Mouse (Mus musculus) regulatory T cell (primary cell): ENCODE measurements at regions not wholly inside any gene's neighbourhood (a gene's known extent, or its start where the extent isn't known, plus 50 kb on each side); places are given as distances from the start of the nearest gene placed in this dataset.

ENCODE experiments used
- in situ Hi-C: fragments of 300-600 bp; cut with MboI, MseI; formaldehyde crosslinking; loops from one replicate; pipeline ENCODE4 v1.15.1; 2025; ENCODE audit warnings: high pct_unique_total_duplicates

DNA sequence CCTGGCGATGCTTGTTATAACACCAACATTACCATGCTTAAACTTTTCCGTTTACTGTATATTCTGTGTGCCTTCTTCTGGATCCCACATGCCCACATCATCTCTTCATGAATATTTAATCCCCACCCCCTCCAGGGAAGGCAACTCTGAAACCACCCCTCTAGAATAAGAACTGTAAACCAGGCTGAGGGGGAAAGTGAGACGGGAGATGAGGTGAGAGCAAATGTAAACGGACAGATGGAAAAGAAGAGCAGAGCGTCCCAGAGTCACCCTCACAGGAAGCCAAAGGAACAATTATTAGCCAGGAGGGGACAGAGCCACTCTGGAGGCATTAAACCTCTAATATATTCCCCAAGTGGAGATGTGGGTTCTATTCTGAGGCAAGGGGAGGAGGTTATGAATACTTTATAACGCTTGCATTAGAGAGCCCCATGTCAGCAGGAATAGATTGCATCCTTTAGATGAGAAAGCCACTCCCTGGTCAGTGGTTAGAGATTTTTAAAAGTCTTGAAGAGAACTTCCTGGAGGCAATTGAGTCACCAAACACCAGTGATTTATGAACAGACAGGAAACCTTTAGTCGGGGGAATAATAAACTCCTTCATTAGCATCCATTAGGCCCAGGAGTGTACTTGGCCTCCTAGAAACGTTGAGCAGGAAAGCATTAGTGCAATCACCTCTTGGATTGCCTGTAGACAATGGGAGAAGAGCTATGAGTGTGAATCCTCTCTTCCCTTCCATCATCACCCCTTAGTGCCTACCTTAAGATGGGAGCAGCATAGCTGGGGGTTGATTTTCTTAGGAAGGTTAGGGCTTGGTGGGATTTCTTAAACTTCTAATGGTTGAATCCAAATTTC lies 220.1 kb downstream of the Elavl2 start:
- in situ Hi-C loops = no loop called here

DNA sequence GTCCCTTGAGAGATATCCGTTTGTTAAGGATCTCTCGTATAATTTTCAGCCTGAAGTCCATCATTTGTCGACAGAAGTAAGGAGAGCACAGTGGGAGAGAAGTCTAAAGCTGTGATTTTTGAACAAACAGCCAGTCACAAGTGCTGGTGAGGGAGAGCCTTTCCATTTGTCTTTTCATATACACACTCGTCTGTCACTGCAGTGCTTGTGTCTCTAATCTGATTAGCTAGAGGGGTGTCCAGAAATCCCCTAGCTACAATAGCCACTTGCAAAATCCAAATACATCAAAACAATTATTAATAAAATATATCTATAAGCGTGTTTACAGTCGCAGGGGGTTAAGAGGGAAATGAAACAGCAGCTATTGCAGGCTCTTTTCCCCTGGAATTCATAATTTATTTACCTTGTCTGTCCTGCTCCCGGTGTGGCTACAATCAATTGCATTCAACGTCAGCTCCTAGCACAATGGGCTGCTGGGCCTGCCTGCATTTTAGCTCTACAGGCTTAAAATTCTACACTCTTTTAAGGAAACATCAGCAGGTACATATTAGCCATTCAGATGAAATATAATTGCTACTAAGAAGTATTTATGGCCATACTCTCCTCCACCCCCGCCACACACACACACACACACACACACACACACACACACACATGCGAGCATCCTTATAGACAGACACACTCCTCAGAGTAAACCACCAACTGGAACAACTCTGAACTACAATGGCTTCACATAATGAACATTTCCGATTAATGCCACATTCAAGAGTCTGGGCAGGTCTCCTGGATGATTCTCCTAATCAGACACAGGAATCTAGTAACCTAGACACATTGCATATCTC lies 236.1 kb downstream of the Elavl2 start:
- in situ Hi-C loops = no loop called here

DNA sequence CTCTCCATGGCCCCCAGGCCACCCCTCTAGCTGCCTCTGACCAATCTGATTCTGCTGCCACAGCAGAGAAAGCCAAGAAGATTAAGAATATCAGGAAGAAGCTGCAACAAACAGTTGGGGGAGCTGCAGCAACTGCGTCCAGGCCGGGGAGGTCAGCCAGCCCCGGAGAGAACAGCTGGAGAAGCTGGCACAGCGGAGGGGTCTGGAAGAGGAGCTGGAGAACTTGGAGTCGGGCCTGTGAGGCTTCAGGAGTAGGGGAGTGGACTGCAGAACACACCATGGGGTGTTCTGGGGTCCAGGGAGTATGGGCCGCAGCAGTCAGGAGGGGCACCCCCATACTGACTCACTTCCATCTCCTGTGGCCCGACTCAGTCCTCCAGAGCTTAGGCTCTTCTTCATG lies 243.5 kb downstream of the Elavl2 start:
- in situ Hi-C loops = loop anchor here (10.0 kb wide), 1 partner anchor 972 kb away; no protein-coding TSS in a partner anchor

DNA sequence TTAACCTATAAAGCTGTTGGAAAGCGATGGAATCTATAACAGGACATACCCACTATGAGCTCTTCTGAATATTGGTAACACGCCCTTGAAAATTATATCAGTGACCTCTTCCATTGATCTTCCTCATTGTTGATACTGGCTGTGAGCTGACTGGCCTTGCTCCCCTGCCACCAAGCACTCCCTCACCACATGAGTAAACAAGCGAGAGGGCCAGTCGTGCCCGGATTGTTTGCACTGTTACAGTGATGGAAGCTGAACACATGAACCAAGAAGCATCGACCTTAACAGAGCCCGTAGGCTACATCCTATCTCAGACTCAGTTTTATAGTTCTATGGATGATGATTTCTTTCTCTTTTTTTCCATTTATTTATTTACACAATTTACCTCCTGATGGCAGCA lies 255.9 kb downstream of the Elavl2 start:
- in situ Hi-C loops = no loop called here

DNA sequence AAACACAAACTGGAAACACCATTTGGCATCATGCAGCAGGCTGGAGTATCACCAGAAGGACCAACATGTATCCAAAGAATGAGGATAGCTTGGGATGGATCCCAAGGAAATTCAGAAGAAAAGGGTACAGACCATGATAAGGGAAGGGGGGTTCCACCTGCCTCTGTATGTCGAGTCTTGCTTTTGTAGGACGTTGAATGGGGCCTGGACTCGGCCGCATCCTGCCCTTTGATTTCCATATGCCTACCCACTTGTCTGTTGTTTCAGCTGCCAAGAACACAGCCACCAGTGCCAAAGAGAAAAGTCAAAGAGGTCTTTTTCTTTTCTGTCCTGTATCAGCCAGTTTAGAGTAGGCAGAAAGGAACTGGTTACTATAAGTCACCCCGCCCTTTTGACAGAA lies 256.7 kb downstream of the Elavl2 start:
- in situ Hi-C loops = no loop called here

DNA sequence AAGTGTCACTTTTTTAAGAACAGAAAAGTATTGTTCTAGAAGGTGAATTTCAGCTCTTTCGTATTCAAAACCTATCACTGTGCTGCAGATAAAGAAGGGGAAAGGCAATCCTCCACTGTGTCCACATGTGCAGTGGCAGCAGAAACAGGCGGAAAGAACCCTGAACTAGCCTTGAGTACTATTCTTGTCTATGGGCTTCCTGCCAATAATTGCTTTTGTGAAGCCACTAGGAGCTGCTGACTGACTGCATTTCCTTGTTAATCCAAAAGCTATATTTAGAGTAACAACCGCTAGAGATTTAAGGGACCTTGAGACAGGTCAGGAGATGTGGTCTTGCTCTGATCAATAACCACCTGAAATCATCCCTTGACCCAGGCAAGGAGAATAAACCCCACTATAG lies 265.3 kb downstream of the Elavl2 start:
- in situ Hi-C loops = no loop called here

DNA sequence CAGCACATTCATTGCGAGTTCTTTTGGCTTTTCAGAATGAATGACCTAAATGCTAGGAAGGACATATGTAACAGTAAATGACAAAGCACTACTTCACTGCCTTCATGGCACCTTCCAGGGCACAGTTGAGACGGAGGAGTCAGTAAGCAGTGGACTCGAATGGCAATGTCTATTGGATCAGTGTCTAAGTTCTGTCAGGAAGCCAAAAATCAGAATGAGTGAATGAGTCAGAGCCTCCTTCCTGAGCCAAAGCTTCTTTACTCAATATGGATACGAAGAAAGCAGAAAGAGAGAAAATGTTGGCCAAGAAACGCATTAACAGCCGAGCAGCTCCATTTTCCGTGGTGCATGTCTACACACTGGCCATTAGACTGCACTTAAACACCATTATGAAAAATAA lies 268.3 kb downstream of the Elavl2 start:
- in situ Hi-C loops = no loop called here

DNA sequence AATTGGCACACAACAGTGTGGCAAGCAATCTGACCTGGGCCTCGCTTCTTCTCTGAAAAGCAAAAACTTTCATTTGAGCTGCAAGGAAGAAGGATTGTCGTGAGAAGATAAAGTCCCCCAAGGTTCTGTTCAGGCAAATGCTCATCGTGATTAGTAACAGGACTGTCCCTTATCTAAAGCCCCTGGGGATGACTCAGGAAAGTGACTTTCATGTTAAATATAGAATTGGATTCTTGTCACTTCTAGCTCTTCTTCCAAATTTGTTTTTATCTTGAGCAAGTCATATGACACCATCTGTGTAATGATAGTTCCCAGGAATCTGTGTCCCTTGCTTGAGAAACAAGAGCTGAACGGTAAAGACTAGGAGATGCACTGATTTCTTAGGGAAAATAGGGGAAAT lies 280.3 kb downstream of the Elavl2 start:
- in situ Hi-C loops = no loop called here

DNA sequence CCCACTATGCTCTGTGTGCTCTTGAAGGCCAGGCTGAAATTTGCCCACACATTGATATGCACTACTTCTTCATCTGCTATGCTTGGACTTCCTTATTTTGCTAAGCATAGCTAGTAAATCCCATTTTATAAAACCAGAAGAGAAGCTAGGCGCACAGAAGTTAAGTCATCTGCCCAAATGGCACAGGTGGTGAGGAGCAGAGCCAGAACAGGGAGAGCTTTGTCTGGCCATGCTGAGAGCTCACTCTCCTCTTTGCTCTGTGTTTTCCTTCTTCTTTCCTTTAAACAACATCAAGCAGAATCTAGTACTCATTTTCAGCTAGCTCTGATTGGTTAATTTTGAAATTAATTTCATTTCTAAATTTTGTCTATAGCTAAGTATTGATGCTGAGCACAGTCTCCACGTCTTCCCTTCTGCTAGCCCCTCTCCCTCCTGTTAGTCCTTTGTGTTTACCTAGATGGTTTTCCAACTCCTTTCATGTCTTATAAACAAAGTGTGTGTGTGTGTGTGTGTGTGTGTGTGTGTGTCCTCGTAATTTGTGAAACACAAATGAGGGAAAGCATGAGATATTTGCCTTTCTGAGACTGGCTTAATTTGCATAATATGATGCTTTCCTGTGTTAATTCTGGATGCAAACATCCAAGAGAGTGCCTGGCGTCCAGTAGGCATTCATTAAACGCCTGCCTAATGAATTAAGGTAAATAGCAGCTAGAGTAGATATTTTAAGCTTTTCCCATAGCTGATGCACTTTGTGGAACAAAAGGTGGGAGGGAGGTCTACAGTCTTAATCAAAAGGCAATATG lies 283.6 kb downstream of the Elavl2 start:
- in situ Hi-C loops = no loop called here

DNA sequence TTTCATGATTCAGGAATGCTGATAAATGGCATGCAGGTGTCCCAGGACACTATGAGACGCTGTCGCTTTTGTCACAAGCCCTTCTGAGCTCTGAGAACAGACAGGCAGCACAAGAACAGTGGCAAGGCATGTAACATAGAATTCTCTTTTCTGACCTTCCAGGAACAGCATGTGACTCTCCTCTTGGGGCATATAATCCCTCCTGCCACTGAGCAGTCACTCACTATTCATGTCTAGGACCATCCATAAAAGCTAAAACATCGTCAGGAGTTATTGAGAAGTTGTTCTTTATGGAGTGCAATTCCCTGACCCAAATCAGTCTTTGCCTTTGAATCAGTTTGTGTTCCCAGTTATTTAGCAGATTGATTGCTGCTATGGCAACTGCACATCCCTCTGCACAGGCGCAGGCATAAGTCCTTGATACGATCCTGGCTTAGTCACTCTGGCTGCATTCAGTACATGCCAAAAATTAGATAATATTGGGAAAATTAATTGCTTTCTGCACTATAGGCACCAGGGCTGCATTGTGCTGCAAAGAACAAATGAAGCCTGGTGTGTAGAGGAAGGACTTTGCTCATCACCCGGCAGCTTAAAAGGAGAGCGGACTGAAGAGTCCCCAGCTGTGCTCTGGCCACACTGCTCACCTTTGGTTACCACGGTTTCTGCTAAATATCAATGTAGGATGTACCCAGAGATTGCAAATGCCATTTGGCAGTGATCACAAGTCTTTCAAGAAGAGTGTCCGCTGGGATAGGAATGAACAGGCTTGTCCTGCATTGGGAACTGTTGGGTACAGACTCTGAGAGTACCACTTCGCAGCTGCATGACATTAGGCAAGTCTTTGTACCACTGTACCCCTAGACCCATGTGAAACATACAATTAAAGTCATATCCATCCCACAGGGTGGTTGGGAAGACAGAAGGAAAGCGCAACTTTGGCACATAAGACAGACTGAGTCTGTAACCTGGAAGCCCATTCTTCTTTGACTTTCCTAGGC lies 288.6 kb downstream of the Elavl2 start:
- in situ Hi-C loops = no loop called here

DNA sequence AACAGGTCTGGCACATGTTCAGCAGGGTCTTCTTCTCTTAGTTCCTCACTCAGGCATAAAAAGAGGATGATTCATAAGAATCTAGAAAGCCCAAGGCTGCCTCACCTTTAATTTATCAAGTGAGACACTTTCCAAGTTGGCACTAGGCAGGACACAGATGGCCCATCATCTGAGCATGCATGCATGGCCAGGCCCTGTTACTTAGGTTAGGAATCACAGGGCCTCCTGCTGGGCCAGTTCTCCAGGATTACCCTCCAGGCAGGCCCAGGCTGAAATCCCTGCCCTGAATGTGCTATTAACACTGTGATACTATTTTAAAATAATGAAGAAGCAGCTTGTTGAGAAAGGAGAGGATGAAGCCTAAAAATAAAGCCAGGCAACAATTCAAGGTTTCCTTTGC lies 304.5 kb downstream of the Elavl2 start:
- in situ Hi-C loops = no loop called here

DNA sequence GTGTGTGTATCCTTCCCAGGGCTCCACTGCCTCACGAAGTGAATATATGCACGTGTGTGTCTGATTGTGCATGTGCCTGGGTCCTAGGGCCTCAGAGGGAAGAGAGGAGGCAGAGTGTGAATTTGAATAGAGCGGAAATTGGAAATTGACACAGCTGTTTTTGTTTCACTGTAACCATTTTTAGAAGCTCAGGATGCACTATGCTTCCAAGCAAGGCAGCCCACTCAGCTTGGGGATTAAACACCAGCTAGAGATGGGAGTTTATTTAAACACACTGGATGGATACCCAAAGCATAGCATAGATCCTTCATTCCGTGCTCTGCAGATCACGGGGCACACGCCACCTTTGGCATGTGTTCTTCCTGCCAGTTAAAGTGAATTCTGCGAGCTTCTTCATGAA lies 306.2 kb downstream of the Elavl2 start:
- in situ Hi-C loops = no loop called here

DNA sequence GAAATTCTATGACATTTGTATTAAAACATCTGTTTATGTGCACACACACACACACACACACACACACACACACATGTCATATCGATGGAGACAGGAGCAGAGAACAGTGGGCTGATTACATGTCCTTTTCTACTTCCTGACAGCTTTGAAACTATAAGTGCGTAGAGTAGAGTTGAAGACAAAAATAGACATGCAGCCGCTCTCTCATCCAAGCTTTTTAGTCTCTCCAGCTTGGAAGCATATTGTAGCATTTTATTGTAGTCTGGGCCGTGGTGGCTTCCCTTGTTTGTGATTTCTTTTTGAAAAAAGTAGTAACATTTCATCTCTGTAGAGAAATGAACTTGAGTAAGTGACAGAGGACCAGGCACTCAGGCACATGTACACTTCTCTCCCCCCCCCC lies 306.7 kb downstream of the Elavl2 start:
- in situ Hi-C loops = no loop called here

DNA sequence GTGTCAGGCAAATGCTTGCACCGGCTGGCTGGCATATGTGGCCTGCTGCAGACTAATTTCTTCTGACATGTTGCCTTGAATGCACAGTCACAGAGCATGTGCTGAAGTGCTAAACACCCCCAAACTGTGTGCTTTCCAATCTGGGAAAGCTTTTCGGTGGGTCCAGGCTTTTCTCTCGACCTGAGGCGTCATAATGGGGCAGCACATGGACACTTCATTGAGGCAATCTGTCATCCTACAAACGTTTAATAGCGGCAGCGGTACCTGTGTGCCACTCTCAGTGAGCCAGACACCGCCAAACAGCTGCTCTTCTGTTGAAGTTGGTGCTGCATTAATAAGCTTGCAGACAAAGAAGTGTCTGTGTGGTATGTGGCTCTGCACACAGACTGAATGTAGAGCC lies 308.3 kb downstream of the Elavl2 start:
- in situ Hi-C loops = no loop called here

DNA sequence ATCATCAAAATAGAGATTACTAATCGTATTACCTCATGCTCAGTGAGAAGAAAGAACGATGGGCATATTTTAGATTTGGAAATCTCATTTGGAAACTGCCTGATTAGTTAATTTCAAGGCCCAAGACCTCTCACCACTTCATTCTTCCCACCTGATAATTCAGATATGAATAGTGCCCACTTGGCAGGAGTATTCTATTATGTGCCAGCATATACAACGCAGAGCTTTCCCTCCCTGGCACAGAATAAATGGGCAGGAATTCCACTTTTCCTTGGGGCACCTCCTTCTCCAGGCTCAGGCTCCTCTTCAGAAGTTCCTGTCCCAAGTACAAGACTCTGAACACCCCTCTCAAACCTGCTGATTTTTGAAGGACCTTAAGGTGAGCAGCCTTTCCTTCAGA lies 308.7 kb downstream of the Elavl2 start:
- in situ Hi-C loops = no loop called here

DNA sequence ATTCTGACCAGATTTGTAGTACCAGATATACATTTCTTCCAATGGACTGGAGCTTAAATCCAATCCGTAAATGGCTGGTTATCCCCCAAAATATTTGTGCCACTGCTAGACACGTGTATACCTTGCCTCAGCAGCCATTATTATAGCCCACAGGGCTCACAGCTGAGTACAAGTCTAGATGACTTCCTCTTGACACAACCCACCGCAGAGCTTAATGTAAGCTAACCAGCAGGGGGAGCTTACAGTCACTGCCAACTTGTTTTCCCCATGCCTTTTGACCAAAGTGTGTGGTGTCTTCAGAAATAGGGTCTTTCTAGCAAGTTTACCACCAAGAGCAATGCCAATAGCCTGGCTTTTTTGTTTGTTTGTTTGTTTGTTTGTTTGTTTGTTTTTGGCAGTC lies 316.6 kb downstream of the Elavl2 start:
- in situ Hi-C loops = no loop called here

DNA sequence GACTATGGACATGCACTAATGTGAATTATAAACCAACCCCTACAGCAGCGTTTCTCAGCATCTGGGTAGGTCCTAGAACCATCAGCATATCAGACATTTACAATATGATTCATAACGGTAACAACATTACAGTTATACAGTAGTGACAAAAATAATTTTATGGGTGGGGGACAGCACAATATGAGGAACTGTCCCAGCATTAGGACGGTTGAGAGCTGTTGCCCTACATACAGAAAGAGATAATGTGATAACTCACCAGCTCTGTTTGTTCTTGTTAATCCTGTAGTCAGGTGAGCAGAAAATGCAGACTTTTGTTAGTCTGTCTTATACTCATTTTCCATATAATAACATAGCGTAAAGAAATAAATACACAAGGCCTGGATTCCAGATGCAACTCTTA lies 319.1 kb downstream of the Elavl2 start:
- in situ Hi-C loops = no loop called here

DNA sequence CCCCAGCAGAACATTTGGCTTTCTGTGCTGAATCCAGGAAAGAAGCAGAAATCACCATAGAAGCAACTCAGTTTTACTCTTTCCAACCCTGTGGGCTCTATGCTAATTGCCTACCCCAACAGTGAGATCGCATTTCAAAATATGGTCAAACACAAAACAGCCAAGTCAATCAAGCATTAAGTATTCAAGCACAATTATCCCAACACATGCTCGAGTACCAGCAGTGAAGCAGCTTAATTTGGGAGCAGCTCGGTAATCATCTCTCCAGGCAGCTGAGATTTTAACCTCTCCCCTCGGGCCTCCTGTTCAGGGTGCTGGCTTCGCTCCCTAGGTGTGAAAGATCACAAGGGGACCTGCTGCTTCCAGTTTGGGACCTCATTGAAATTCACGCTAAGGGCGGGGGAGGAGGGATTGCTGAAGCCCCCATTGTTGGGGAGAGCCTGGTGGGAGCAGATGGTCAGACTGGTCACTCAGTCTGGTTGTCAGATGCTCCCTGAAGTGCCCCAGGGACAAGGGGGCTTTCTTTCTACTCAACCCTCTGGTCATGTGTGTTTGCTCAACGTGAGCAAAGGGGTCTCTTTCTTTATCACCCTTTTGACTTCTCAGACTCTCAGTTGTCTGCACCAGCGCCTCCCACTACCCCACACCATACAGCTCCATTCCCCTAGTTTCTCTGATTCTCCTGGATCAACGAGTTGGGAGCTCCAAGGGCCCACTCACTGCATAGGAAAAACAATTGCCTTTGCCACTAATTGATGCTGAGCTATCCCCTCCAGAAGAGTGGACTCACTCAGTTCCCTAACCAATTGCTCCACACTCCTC lies 319.8 kb downstream of the Elavl2 start:
- in situ Hi-C loops = no loop called here

DNA sequence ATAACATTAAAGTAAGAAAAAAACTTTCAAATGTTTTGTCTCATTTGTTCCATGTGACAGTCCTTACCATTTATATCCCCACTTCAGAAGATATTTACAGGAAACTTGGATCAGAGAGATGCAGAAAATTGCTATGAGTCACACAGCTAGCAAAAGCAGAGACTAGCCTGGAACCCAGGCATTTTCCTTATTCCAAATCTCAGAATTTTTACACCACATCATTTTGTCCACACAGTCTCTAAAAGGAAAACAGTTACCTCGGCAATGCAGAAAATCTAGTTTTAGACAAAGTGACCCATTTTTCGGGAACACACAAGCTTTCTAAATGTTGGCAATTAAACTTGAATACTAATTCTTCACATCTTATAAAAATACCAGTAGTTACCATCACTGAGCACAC lies 329.3 kb downstream of the Elavl2 start:
- in situ Hi-C loops = no loop called here

DNA sequence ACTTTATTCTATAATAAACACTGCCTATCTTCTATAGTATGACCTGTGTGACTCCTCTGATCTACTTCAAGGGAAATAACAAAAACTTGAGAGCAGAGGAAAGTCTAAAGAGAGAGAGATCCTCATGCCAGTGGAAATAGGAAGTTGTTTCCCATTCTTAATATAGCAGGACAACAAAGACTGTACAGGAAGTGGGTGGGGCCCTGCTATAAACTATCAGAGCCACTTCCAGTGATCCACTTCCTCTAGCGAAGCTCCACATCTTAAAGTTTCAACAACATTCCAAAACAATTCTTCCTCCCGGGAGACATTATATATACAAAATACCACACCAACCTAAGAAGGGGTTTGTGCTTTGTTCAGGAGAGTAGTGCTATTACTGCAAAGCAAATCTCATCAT lies 339.7 kb downstream of the Elavl2 start:
- in situ Hi-C loops = no loop called here
